Mouse (Mus musculus) brain, embryonic 14.5 days (tissue): ENCODE measurements around the gene Prpf40b.

Experiments
- CTCF ChIP-seq: fragments of 200-500 bp; IDR thresholded peaks from 2 replicates; pipeline ENCODE4 v1.5.1; 2012; ENCODE audit warnings: inconsistent platforms, mild to moderate bottlenecking, moderate library complexity, borderline replicate concordance; ENCODE audit not compliant: insufficient read depth, insufficient read length; ENCODE audit errors: extremely low read depth
- POLR2A ChIP-seq: fragments of 200-500 bp; IDR thresholded peaks from 2 replicates; pipeline ENCODE4 v1.6.1; 2012; ENCODE audit warnings: mild to moderate bottlenecking, inconsistent platforms, borderline replicate concordance; ENCODE audit not compliant: poor library complexity, insufficient read depth, insufficient read length, severe bottlenecking; ENCODE audit errors: extremely low read depth

GRCm38 (mm10) chr15:99278271-99278670 lies 16.6 kb upstream of the Prpf40b start:
- TF ChIP-seq POLR2A (no peak), CTCF (no peak)
